In the genomic region with DNA sequence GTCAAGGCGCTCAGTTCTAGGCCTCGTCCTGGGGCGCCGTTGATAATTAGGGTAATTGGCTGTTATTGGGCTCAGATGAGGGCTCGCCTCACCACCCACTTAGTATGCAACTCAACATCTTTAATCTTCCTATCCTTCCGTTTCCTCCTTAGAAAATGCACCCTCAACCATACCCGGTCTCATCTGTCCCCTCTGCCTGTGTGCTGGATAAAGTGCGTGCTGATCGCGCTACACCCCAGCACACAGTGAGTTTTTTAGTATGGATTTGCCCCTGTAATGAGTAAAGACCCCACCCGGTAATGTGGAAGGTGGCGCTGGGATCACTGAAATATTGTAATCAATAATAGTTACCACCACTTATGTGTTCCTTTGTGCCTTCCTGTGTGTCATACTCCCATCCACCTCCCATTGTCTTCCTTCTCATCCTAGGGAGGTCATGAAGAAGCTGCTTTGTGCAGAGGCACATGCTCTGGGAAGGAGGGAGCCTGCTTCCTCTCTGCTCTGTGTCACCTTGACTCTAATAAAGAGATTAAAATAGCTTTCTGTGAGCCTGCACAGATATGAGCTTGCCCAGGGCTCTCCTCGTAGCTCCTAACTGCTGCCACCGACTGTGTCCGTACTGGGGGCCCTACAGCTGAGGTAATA, we compare ENCODE assay signal across 8 mouse cellular contexts. TPM values are rescaled to one million over a fixed set of nuclear protein-coding genes. Genes with fewer than 3 reads are reported as not detected.
DNase-seq lines count a peak whose midpoint lies in the region; TF ChIP-seq lines count a peak whose summit lies in the region.

No protein-coding gene starts in this region.

- TF ChIP-seq CTCF in cerebellum, adult 2 months (IDR thresholded peaks at IDR 0.05; ENCODE audit: borderline replicate concordance, insufficient read depth, low read depth, low read length) = no peak
- TF ChIP-seq CTCF in olfactory bulb, adult 2 months (IDR thresholded peaks at IDR 0.05; ENCODE audit: insufficient read depth, low read depth, low read length) = no peak

- 3% methylated on average over 15 of the region's 15 CpGs for WGBS in cerebellum, adult 2 months
- WGBS in limb, embryonic 10.5 days = 13% methylated on average over 15 of the region's 15 CpGs
- WGBS in olfactory bulb, adult 2 months = 5% methylated on average over 15 of the region's 15 CpGs

- H3K36me3 ChIP-seq in limb, embryonic 10.5 days = peaks cover 8% of the 10 kb centered on the region; the same call in 1 of the 2 replicates

- peak overlapping the region; percentile 29; the same call in 1 of the 2 replicates for H3K27ac ChIP-seq in cerebellum, adult 2 months (ENCODE audit: insufficient read depth, low read length)
- peak overlapping the region; percentile 92 for H3K27ac ChIP-seq in limb, embryonic 10.5 days
- peak overlapping the region; percentile 48; the same call in 1 of the 2 replicates for H3K27ac ChIP-seq in olfactory bulb, adult 2 months (ENCODE audit: insufficient read depth, low read depth, low read length)

- no peak for TF ChIP-seq POLR2A in cerebellum, adult 2 months (IDR thresholded peaks at IDR 0.05; ENCODE audit: borderline replicate concordance, insufficient read depth, low read length)
- TF ChIP-seq POLR2A in olfactory bulb, adult 2 months (IDR thresholded peaks at IDR 0.05; ENCODE audit: insufficient read depth, low read depth, low read length) = no peak

- H3K4me3 ChIP-seq in cerebellum, adult 2 months (replicated peaks; ENCODE audit: insufficient read depth, low read depth, low read length) = peak overlapping the region; percentile 94
- H3K4me3 ChIP-seq in limb, embryonic 10.5 days = peak overlapping the region; percentile 76
- H3K4me3 ChIP-seq in olfactory bulb, adult 2 months (ENCODE audit: insufficient read depth, low read depth, low read length) = peak overlapping the region; percentile 90

- H3K27me3 ChIP-seq in cerebellum, adult 2 months (ENCODE audit: control insufficient read depth, insufficient read depth, low read length) = no peaks in the 10 kb centered on the region
- no peaks in the 10 kb centered on the region for H3K27me3 ChIP-seq in limb, embryonic 10.5 days (ENCODE audit: low read depth, poor library complexity, severe bottlenecking)

- H3K9me3 ChIP-seq in limb, embryonic 10.5 days (replicated peaks) = no peaks in the 10 kb centered on the region

- DNase-seq in cerebellum, adult 2 months = no peak
- DNase-seq in cerebellum, adult 11 months = no peak
- peak; percentile 15 for DNase-seq in thymus, postnatal 0 days (ENCODE audit: low spot score)
- DNase-seq in thymus, adult 18-20 months = no peak
- DNase-seq in limb, embryonic 10.5 days (ENCODE audit: low spot score) = no peak
- DNase-seq in B cell, adult 2 months = no peak
- DNase-seq in frontal cortex, postnatal 10 days (ENCODE audit: low spot score in 2 of 2) = no peak

- 0 out of 2 replicates have a peak, but pooled peaks cover 4% of the 10 kb centered on the region for H3K4me1 ChIP-seq in cerebellum, adult 2 months (ENCODE audit: control insufficient read depth, insufficient read depth, low read length)
- peaks cover 28% of the 10 kb centered on the region for H3K4me1 ChIP-seq in limb, embryonic 10.5 days
- peaks cover 19% of the 10 kb centered on the region for H3K4me1 ChIP-seq in olfactory bulb, adult 2 months (ENCODE audit: control insufficient read depth, insufficient read depth, low read length)

RNA-seq across cellular contexts. Expression of a gene that starts 0.9 kb away (rescaled TPM):
- polyA plus RNA-seq in cerebellum, adult 2 months (2012; rRNA removed) = 23.0 and 26.2 TPM in 2 replicates
- polyA plus RNA-seq in thymus, postnatal 0 days (2015; fragmentation: Nextera tagmentation; extraction: Ambion mirVana) = 86.5 and 92.5 TPM in 2 replicates
- polyA plus RNA-seq in limb, embryonic 10.5 days (2016; fragmentation: Nextera tagmentation; extraction: Ambion mirVana) = 74.0 and 90.5 TPM in 2 replicates
- not detected in 2 replicates for polyA plus RNA-seq in olfactory bulb, adult 2 months (2012; ENCODE audit: insufficient read depth, insufficient read length, low replicate concordance, missing spikeins)

RNA-seq across cellular contexts. Expression of a gene that starts 0.9 kb away (rescaled TPM):
- 8.6 and 9.2 TPM in 2 replicates for polyA plus RNA-seq in cerebellum, adult 2 months (2012; rRNA removed)
- polyA plus RNA-seq in thymus, postnatal 0 days (2015; fragmentation: Nextera tagmentation; extraction: Ambion mirVana) = 2.7 and 4.0 TPM in 2 replicates
- 2.3 and 2.4 TPM in 2 replicates for polyA plus RNA-seq in limb, embryonic 10.5 days (2016; fragmentation: Nextera tagmentation; extraction: Ambion mirVana)
- polyA plus RNA-seq in olfactory bulb, adult 2 months (2012; ENCODE audit: insufficient read depth, insufficient read length, low replicate concordance, missing spikeins) = not detected in 2 replicates

RNA-seq across cellular contexts. Expression of a gene that starts 8.6 kb away (rescaled TPM):
- 1.3 and 1.8 TPM in 2 replicates for polyA plus RNA-seq in cerebellum, adult 2 months (2012; rRNA removed)
- polyA plus RNA-seq in thymus, postnatal 0 days (2015; fragmentation: Nextera tagmentation; extraction: Ambion mirVana) = 0.24 and 0.42 TPM in 2 replicates
- polyA plus RNA-seq in limb, embryonic 10.5 days (2016; fragmentation: Nextera tagmentation; extraction: Ambion mirVana) = 0.10 and 0.11 TPM in 2 replicates
- polyA plus RNA-seq in olfactory bulb, adult 2 months (2012; ENCODE audit: insufficient read depth, insufficient read length, low replicate concordance, missing spikeins) = not detected in 2 replicates

RNA-seq across cellular contexts. Expression of a gene that starts 45.9 kb away (rescaled TPM):
- polyA plus RNA-seq in cerebellum, adult 2 months (2012; rRNA removed) = 0.21 and 0.57 TPM in 2 replicates
- polyA plus RNA-seq in thymus, postnatal 0 days (2015; fragmentation: Nextera tagmentation; extraction: Ambion mirVana) = 0.74 and 0.78 TPM in 2 replicates
- 1.2 and 1.7 TPM in 2 replicates for polyA plus RNA-seq in limb, embryonic 10.5 days (2016; fragmentation: Nextera tagmentation; extraction: Ambion mirVana)
- polyA plus RNA-seq in olfactory bulb, adult 2 months (2012; ENCODE audit: insufficient read depth, insufficient read length, low replicate concordance, missing spikeins) = not detected in 2 replicates

RNA-seq across cellular contexts. Expression of a gene that starts 50.4 kb away (rescaled TPM):
- polyA plus RNA-seq in cerebellum, adult 2 months (2012; rRNA removed) = 50.3 and 52.8 TPM in 2 replicates
- polyA plus RNA-seq in thymus, postnatal 0 days (2015; fragmentation: Nextera tagmentation; extraction: Ambion mirVana) = 6.7 and 9.0 TPM in 2 replicates
- polyA plus RNA-seq in limb, embryonic 10.5 days (2016; fragmentation: Nextera tagmentation; extraction: Ambion mirVana) = 7.6 and 8.0 TPM in 2 replicates
- polyA plus RNA-seq in olfactory bulb, adult 2 months (2012; ENCODE audit: insufficient read depth, insufficient read length, low replicate concordance, missing spikeins) = not detected in 2 replicates

Comparison
In these comparisons a context has a peak if more than half of its experiments do, and no peak if none do; other contexts are left out.
1. H3K27ac ChIP-seq: peak in every context shown above with its lines; median percentile 92 in limb, embryonic 10.5 days; 48 in olfactory bulb, adult 2 months; 29 in cerebellum, adult 2 months.
2. RNA of a gene that starts 0.9 kb away (polyA plus RNA-seq): 86.5 to 92.5 TPM in thymus, postnatal 0 days, 74.0 to 90.5 TPM in limb, embryonic 10.5 days and 23.0 to 26.2 TPM in cerebellum, adult 2 months; not detected in olfactory bulb, adult 2 months; every median in the first group is over 10 times any median in the second.
3. Peak in every context shown above with its lines, with median percentiles within 50 percentile points of each other: H3K4me3 ChIP-seq.